In the genomic region with DNA sequence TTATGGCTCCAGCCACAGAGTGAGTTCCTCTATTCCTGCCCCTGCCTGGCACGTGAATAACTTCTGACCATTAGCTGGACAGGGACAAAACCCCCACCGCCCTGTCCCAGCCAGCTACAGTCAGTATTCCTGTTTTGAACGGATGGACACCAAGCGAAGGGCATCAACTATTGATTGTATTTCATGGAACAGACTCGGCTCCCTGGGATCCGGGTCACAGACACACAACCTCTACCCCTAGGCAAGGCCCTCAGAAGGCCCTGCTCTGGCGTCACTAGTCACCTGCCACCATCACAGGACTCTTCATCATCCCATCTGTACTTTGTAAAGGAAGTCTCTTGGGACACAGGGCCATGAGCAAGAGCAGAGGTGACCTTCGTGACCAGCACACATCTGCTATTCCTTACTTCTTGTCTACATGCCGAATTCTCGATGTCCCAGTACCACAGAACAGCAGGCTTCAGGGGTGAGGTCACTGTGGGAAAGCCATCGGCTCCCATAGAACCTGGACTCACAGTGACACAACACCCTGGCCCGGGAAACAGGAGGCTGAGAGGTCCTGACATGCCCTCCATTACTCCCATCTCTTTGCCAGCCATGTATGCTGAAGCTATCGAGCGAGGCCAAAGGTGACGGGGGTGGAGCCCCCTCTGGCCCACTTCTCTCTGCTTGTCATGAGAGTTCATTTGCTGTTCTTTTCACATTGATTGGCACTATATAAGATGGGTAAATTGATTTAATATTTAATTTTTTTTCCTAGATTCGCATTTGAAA, we compare ENCODE assay signal across 6 mouse cellular contexts.
"Had no signal": no experiment of that assay in that cellular context is flagged by ENCODE, and none has a peak within 500 bp of the region (broad histone marks: within the 10 kb centered on the region; RNA-seq: fewer than 3 reads in every experiment).

No protein-coding gene starts in this region.

- ATAC-seq: intestine, postnatal 0 days had no signal

- H3K27ac ChIP-seq: limb, embryonic 15.5 days; lung, embryonic 15.5 days; macrophage; midbrain, embryonic 12.5 days had no signal

- H3K9ac ChIP-seq: limb, embryonic 15.5 days; lung, embryonic 15.5 days; midbrain, embryonic 12.5 days had no signal

- H3K27me3 ChIP-seq: limb, embryonic 15.5 days; lung, embryonic 15.5 days; midbrain, embryonic 12.5 days had no signal

- H3K36me3 ChIP-seq: lung, embryonic 15.5 days; midbrain, embryonic 12.5 days had no signal

- H3K4me1 ChIP-seq: limb, embryonic 15.5 days had no signal

- H3K4me2 ChIP-seq: midbrain, embryonic 12.5 days had no signal

- H3K4me3 ChIP-seq: limb, embryonic 15.5 days; lung, embryonic 15.5 days; megakaryocyte, embryonic 14.5 days; midbrain, embryonic 12.5 days had no signal

- H3K9me3 ChIP-seq: lung, embryonic 15.5 days; midbrain, embryonic 12.5 days had no signal
